Mouse (Mus musculus) right cerebral cortex, postnatal 4 days (tissue): Measurements from ENCODE around the gene Cant1.

Experiments used
- DNase-seq: peaks from one replicate; pipeline ENCODE4 v3.0.0-alpha.2; 2022

Gene Cant1

GRCm38 (mm10) chr11:118428944-118429709 lies 10.2 kb upstream of the Cant1 start:
- no peak for DNase-seq

DNA sequence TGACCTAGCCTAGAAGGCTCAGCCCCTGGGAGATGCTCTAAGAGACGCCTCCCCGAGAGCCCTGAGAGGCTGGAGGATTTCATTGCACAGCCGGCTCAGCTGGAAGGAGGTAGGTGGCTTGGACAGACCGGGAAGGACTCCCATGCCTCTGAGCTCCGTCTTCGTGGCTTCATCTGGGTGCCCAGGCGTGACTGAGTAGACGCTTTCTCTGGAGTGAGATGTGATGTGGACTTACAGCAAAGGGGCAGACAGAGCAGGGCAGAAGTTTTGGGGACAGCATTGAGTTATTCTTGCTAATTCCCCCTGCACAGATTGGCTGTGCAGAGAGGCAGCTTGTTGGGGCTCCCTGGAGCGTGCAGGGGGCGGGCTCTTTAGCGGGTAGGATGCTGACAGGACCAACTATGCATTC lies 9.6 kb upstream of the Cant1 start:
- DNase-seq: no peak

DNA sequence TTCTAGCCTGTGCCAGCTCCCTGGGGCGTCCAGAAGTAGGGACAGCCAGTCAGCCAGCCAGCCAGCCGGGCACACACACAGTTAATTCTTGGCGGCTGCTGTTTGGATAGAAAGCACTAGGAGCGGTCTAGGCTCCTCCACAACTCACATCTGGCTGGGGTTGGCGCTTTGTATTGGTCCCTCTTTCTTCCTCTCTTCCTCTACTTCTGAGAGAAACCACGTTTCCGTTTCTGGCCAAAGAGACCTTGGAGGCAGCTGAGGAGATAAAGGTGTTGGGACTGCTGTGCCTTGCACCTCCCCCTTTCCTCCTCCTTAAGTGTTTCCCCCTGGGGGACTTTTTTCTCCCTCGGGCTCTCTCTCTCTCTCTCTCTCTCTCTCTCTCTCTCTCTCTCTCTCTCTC lies 9.1 kb upstream of the Cant1 start, which contains the start of gene C1qtnf1:
Gene C1qtnf1, plus strand, starts transcription at position 218 of the 400 bp plus-strand sequence.
- DNase-seq: no peak

GRCm38 (mm10) chr11:118427266-118427779 lies 8.4 kb upstream of the Cant1 start:
- DNase-seq: no peak

DNA sequence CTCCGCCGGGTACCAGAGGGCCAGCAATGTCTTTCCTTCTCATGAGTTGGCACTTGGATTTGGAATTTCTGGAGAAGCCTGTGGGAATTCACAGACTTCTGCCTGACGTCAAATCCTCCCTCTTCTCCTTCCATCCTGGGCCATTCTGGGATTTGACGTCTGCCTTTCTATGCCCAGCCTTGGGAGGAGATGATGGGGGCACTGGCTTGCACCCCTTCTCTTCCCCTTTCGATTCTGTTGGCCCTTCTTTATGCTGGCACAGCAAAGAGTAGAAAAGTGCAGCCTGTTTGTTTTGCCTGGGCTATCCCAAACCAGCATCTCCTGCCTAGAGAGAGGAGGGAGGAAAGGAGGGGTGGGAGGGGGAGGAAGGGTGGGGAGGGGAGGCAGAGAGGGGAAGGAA lies 7.9 kb upstream of the Cant1 start:
- no peak for DNase-seq

DNA sequence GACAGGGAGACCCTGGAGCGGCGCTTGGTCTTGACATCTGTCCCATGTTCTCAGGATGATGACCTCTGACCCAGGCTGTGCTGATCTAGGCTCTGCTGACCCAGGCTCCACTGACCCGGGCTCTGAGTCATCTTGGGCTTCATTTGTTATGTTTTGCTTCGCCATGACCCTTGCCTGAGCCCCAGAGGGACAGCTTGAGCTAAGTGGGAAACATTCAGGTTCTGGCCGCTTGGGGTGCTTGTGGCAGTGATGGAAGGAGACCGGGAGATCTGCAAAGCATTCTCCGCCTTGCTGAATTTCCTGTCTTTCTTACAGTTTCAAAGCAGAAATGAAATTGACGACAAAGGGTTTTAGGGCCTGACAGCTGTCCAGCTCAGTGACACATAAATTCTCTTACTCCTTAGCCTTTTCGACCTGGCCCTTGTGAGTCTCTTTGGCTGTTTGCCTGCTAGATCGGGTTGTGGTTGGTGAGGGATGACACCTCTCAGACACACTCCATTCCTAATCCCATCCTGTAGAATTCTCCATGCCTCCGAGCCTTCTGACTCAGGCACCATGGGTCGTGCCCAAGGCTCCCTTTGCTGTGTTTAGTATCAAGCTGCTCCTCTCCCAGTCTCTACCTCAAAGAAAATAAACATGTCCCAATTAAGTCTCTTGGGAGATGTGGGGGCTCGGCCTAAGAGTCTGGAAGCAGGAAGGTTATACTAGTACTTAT lies 5.9 kb upstream of the Cant1 start:
- no peak for DNase-seq

- DNase-seq: peak; percentile 91
These were observed 4.5 kb upstream of the Cant1 start for GRCm38 (mm10) chr11:118423266-118423971.

DNA sequence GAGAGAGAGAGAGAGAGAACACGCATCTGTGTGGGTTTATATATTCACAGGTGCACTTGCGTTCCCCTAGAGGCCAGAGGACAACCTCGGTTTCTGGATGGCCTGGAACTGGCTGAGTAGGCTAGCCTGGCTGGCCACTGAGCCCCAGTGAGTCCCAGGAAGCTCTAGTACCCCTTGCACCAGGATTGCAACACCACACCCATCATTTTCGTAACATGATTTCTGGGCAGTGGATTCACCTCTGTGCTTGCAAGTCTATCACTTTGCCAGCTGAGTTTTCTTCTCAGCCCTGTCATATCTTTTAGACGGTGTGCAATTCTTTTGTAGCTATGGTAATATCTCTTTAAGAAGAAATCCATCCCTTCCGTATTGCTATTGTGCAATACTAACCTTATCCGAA lies 1.4 kb upstream of the Cant1 start:
- DNase-seq: no peak

DNA sequence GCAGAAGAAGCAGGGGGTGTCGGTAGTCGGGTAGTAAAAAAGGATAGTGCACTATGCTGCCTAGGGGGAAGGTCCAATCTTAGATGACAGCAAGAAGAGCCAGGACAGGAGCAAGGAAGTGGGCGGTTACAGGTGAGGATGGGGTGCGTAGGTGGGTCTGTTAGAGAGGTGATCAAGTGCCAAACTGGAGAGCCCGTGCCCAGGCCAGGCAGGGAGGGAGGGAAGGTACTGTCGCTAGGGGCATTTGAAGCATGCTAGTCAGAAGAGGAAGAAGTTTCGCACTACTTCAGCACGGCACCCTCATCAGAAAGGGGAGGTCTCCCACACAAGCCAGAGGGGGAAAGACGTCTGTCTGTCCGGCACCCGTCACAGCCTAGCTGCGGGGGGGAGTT lies 448 bp downstream of the Cant1 start:
- DNase-seq: no peak

GRCm38 (mm10) chr11:118417496-118417895 lies 1.4 kb downstream of the Cant1 start:
- no peak for DNase-seq

GRCm38 (mm10) chr11:118416046-118416445 lies 2.8 kb downstream of the Cant1 start:
- DNase-seq: no peak

- DNase-seq: no peak
These were observed 3.3 kb downstream of the Cant1 start for GRCm38 (mm10) chr11:118415630-118416029.

GRCm38 (mm10) chr11:118414270-118414669 lies 4.6 kb downstream of the Cant1 start:
- DNase-seq: no peak

- no peak for DNase-seq
These were observed 5.8 kb downstream of the Cant1 start for GRCm38 (mm10) chr11:118413055-118413454.

DNA sequence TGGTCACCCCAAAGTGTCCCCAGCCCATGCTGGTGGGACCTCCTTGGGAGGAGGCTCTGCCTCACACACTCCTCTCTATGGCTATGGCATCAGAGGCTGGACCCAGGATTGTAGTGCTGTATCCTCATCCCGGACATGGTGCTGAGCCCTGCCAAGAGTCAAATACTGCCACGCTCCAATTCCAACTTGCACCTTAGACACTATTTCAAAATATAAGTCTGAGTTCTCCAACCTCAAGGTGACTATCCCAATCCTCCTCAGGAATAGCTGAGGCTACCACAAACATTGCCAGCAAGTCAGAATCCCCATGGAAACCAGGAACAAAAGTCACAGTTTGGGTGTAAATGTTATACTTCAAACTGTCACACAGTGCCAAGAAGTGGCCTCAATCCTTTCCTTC lies 6.3 kb downstream of the Cant1 start:
- DNase-seq: no peak

GRCm38 (mm10) chr11:118411271-118411670 lies 7.6 kb downstream of the Cant1 start:
- DNase-seq: no peak

GRCm38 (mm10) chr11:118410479-118410878 lies 8.4 kb downstream of the Cant1 start:
- DNase-seq: no peak

DNA sequence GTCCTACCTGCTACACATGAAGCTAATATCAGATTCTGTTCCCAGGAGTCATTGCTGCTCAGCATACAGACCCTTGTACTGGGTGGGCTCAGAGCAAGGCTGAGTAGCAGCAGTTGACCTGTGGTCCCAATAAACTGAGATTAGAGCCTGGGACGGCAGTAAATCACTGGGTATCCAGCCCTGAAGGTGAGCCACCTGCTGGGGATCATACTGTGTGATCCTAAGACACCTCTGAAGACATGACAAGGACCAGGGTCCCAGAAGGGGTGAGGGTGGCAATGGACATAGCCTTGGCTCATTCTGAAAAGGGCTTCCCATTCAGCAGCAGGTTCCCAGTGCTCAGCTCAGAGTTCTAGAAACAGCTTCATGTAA lies 8.8 kb downstream of the Cant1 start:
- no peak for DNase-seq

DNA sequence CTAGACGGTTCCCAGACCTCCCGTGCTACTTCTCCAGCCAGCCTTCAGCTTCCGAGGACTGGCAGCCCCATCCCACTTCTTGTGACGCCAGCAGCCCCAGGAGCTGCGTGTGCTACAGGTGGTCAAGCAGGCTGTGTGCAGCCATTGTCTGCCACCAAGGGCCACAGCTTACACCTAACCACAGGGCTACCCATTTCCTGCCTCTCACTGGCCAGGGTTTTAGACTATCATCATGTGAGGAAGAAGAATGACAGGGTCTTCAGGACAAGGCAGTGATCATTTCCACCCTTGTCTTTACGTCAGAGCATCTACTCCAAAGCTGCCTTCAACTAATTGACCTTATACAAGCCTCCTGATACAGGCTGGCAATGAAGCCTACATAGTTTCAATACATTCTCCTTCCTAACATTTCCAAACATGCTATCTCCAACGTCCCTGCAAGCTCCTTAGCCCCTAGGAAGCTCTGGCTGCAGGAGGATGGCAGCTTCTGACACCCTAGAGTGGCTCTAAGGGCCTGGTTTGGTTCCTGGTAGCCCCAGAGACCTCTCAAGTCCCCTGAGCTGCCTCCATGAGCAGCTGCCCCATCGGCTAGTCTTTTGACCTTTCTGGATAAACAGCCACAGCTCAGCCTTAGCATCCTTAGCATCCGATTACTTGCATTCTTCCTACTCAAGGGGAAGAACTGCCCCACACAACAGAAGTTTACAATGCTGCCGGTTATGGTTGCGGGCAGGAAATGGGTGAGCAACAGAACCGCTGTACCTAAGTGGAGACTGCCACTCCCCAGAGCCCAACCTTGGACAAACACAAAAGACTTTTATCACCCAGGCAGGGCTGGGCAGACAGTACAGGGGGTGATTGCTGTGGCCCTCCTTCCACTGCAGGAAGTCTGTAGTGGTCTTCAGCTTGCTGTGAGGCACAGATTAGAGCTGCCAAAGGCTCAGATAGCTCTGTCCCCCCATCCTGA lies 9.5 kb downstream of the Cant1 start:
- no peak for DNase-seq

DNA sequence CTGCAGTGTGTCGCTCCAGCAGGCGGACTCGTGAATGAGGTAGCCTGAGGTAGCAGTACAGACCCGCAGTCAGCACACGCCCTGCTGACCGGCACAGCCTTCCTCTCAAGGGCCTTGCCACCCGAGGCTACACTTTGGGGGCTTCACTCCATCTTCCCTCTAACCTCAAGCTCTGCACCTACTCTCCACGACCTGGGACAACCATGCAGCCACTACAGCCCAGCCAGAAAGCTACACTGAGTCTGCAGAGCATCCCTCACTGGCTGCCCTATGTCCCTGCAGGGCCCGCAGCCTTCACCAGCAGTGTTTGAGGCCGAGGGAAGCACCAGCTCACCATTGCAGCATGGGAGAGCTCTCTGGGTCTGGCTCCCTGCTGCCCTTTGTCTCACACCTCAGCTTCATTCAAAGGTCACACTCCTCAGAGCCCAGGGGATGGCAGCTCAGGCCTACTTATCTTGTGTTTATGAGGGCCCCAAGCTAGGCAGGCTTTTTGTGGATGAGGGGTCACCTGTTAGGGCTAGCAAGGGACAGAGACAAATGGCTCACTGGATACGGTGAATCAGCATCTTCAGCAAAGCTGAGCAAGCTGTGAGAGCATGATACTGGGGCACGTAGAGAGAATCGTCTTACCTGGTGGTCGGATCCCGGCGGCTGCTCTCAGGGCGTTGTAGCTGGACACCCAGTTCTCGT lies 10.7 kb downstream of the Cant1 start:
- no peak for DNase-seq

DNA sequence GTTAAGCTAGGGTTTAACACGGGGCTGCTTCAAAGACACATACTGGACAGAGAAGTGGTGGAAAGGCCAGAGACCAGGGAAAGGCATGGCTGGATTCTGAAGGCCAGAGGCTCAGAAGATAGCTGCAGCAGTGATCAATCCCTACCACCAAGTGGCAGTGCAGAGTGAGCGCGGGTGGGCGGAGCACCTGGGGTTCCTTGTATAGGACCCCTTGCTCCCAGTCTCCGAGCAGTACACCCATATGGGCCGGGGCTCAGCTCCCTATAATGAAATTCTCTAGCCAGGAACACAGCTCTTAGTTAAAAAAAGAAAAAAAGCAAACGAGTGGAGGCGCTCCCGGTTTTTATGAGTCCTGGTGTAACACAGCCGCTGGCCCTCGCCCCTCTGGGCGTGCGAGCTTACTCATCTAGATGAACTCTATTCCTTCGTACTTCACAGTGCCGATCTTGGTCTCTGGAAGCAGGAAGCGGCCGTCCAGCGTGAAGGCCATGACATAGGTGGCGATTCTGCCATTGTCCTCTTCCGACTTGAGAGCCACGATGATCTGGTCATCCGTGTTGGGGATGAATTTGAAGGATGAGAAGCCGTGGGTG lies 11.5 kb downstream of the Cant1 start:
- DNase-seq: peak; percentile 68
